Mouse (Mus musculus): ENCODE results near the gene Brd3. TPM values are rescaled to one million over a fixed set of nuclear protein-coding genes. Genes with fewer than 3 reads are reported as not detected.

Gene Brd3
- polyA plus RNA-seq, 1 experiment from 2014 or later = 85.4 TPM

GRCm38 (mm10) chr2:27476303-27477192 is 30.9 kb downstream of the Brd3 start:
- H3K4me3 ChIP-seq (replicated peaks; ENCODE audit: low read length) = peak overlapping the region; percentile 97
- H3K27ac ChIP-seq (ENCODE audit: low read length) = peak overlapping the region; percentile 93
- WGBS = 23% methylated on average over 11 of the region's 11 CpGs
- H3K4me1 ChIP-seq (ENCODE audit: control insufficient read depth, insufficient read depth, low read length) = peaks cover 26% of the 10 kb centered on the region; the same call in 1 of the 2 replicates
- no peak for ATAC-seq (ENCODE audit: insufficient read depth, low FRiP score)
- peak overlapping the region; percentile 72 for H3K9ac ChIP-seq (ENCODE audit: low read length)
- H3K4me2 ChIP-seq (ENCODE audit: low read depth, low read length) = peak overlapping the region; percentile 59
- H3K36me3 ChIP-seq (ENCODE audit: control insufficient read depth, insufficient read depth, low read length) = no peaks in the 10 kb centered on the region
- no peaks in the 10 kb centered on the region for H3K27me3 ChIP-seq (ENCODE audit: control insufficient read depth, insufficient read depth, low read length)
- H3K9me3 ChIP-seq (replicated peaks; ENCODE audit: control insufficient read depth, low read length) = no peaks in the 10 kb centered on the region

DNA sequence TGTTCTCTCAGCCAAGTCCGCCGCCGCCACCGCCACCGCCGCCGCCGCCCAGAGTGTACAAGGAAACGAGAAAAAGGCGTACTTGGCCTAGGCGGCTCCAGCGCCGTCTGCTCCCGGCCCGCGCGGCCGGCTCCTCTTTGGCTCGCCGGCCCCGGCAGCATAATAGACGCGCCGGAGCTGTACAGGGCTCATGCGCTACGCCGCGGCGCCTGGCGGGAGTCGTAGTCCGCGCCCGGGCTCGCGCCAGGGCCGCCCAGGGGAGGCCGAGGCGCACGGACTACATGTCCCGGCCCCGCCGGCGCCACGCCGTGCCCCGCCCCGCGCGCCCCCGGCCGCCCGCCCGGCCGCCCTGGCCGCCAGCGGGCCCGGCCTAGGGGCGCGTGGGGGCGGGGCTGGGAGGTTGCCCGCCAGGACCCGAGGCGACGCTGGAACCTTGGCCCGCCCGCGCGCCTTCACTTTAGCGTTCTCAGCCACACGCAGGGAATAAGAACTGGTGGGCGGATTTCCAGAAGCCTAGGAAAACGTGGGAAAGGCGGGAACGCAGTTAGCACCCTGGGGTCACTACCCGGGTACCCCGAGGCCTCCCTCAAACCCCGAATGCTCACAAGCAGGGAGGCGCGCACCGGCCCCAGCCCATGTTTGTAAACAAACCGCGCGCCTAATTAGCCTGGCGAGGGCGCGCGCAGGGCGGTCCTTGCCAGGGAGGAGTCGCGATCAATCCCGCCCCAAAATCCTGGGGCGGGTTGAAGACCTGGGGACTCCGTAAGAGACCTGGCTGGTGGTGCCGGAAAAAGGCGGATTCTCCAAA is 31.8 kb downstream of the Brd3 start:
- no peaks in the 10 kb centered on the region for H3K36me3 ChIP-seq (ENCODE audit: control insufficient read depth, insufficient read depth, low read length)
- peak overlapping the region; percentile 96 for H3K9ac ChIP-seq (ENCODE audit: low read length)
- no peaks in the 10 kb centered on the region for H3K9me3 ChIP-seq (replicated peaks; ENCODE audit: control insufficient read depth, low read length)
- peaks cover 31% of the 10 kb centered on the region; the same call in 1 of the 2 replicates for H3K4me1 ChIP-seq (ENCODE audit: control insufficient read depth, insufficient read depth, low read length)
- WGBS = under 1% methylated on average over 96 of the region's 96 CpGs
- H3K4me3 ChIP-seq (replicated peaks; ENCODE audit: low read length) = peak overlapping the region; percentile 97
- H3K27me3 ChIP-seq (ENCODE audit: control insufficient read depth, insufficient read depth, low read length) = no peaks in the 10 kb centered on the region
- peak overlapping the region; percentile 97 for H3K27ac ChIP-seq (ENCODE audit: low read length)
- peak overlapping the region; percentile 62 for H3K4me2 ChIP-seq (ENCODE audit: low read depth, low read length)
- ATAC-seq (ENCODE audit: insufficient read depth, low FRiP score) = peak; percentile 97

DNA sequence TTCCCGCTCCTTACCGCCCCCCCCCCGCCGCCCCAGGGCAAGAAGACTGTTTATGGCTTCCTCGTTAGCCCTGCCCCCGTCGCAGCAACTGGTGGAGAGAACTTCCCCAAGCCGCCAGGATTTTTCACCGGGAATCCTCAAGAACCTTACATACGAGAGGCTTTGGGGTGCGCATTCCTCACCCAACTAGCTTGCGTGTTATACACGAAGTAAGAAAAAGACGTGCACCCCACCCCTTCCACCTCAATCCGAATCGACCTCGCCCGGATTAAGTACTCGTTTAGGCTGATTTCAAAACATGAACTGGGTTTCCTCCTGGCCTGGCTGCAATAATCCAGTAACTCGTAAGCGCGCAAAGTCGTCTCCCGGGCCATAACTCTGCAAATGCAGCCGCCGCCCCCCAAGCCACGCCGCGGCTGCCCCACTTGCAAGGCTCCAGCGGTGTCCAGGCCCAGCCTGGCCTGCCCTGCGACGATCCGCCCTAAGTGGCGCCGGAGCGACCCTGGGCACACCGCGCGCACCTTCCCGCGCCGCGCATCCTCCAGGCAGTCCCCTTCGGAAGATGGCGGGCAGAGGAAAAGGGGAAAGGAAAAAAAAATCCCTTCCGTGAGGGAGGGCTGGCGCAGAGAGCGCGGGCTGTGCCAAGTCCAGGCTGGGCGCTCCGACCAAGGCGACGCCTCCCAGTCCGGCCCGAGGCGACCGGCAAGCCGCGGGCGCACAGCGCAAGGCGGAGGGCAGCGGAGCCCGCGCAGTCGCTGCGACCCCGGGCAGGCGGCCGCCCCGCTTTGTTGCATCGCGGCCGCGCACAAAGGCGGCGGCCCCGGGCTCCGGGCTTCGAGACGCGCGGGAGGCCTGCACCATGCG is 32.6 kb downstream of the Brd3 start:
- Histone ChIP-seq H3K27ac (ENCODE audit: low read length) (peak overlapping the region; percentile 97), H3K9ac (ENCODE audit: low read length) (peak overlapping the region; percentile 96), H3K4me1 (ENCODE audit: control insufficient read depth, insufficient read depth, low read length) (peaks cover 37% of the 10 kb centered on the region; the same call in 1 of the 2 replicates), H3K4me3 (replicated peaks; ENCODE audit: low read length) (peak overlapping the region; percentile 97), H3K4me2 (ENCODE audit: low read depth, low read length) (peak overlapping the region; percentile 62), H3K9me3 (replicated peaks; ENCODE audit: control insufficient read depth, low read length) (no peaks in the 10 kb centered on the region), H3K27me3 (ENCODE audit: control insufficient read depth, insufficient read depth, low read length) (no peaks in the 10 kb centered on the region), H3K36me3 (ENCODE audit: control insufficient read depth, insufficient read depth, low read length) (no peaks in the 10 kb centered on the region)
- under 1% methylated on average over 81 of the region's 84 CpGs for WGBS
- peak; percentile 23; the same call in 1 of the 2 replicates for ATAC-seq (ENCODE audit: insufficient read depth, low FRiP score)

GRCm38 (mm10) chr2:27473911-27474310 is 33.6 kb downstream of the Brd3 start:
- Histone ChIP-seq H3K4me3 (replicated peaks; ENCODE audit: low read length) (peak overlapping the region; percentile 97), H3K4me1 (ENCODE audit: control insufficient read depth, insufficient read depth, low read length) (peaks cover 46% of the 10 kb centered on the region), H3K9ac (ENCODE audit: low read length) (peak overlapping the region; percentile 96), H3K9me3 (replicated peaks; ENCODE audit: control insufficient read depth, low read length) (no peaks in the 10 kb centered on the region), H3K36me3 (ENCODE audit: control insufficient read depth, insufficient read depth, low read length) (no peaks in the 10 kb centered on the region), H3K4me2 (ENCODE audit: low read depth, low read length) (peak overlapping the region; percentile 62), H3K27me3 (ENCODE audit: control insufficient read depth, insufficient read depth, low read length) (no peaks in the 10 kb centered on the region), H3K27ac (ENCODE audit: low read length) (peak overlapping the region; percentile 16; the same call in 1 of the 2 replicates)
- WGBS = 10% methylated on average over 4 of the region's 4 CpGs
- ATAC-seq (ENCODE audit: insufficient read depth, low FRiP score) = no peak

DNA sequence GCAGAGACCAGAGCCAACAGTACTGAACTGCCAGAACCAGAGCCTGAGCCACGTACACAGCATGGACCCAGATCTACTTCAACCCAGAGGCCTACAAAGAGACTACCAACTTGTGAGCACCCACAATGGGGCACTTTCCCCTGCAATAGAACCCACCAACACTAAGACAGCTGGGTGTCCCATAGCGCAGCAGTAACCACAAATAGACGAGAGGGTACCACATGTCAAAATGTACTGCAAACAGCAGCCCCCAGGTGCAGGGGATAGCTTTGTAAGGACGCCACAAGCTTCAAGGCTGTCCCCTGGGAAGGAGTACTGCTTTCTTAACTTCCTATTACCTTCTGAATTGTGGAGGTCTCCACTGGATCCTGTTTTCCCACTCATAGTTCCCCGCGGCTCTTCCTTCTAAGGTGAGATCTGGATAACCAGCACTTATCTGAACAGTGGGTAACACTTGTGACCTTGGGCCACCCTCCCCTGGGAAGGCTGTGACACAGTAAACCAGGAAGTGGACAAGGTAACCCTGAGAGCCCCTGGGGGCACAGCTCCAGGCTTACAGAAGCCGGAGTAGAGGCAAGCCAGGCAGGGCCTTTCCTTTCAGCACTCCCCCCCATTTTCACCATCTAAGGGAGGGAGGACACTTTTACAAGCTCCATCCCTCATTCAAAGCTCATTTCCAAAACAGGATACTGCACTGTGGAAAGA is 34.2 kb downstream of the Brd3 start:
- no peak overlapping the region; the same call in 1 of the 2 replicates for H3K9ac ChIP-seq (ENCODE audit: low read length)
- no peaks in the 10 kb centered on the region for H3K27me3 ChIP-seq (ENCODE audit: control insufficient read depth, insufficient read depth, low read length)
- no peaks in the 10 kb centered on the region for H3K9me3 ChIP-seq (replicated peaks; ENCODE audit: control insufficient read depth, low read length)
- peak overlapping the region; percentile 97 for H3K4me3 ChIP-seq (replicated peaks; ENCODE audit: low read length)
- H3K4me2 ChIP-seq (ENCODE audit: low read depth, low read length) = peak overlapping the region; percentile 62
- ATAC-seq (ENCODE audit: insufficient read depth, low FRiP score) = no peak
- no peak overlapping the region for H3K27ac ChIP-seq (ENCODE audit: low read length)
- no peaks in the 10 kb centered on the region for H3K36me3 ChIP-seq (ENCODE audit: control insufficient read depth, insufficient read depth, low read length)
- H3K4me1 ChIP-seq (ENCODE audit: control insufficient read depth, insufficient read depth, low read length) = peaks cover 46% of the 10 kb centered on the region
- WGBS = 47% methylated on average over 7 of the region's 7 CpGs

- Histone ChIP-seq H3K4me1 (ENCODE audit: control insufficient read depth, insufficient read depth, low read length) (peaks cover 39% of the 10 kb centered on the region), H3K4me2 (ENCODE audit: low read depth, low read length) (no peak overlapping the region), H3K9ac (ENCODE audit: low read length) (no peak overlapping the region), H3K27ac (ENCODE audit: low read length) (no peak overlapping the region), H3K27me3 (ENCODE audit: control insufficient read depth, insufficient read depth, low read length) (no peaks in the 10 kb centered on the region), H3K4me3 (replicated peaks; ENCODE audit: low read length) (no peak overlapping the region), H3K9me3 (replicated peaks; ENCODE audit: control insufficient read depth, low read length) (no peaks in the 10 kb centered on the region), H3K36me3 (ENCODE audit: control insufficient read depth, insufficient read depth, low read length) (no peaks in the 10 kb centered on the region)
- ATAC-seq (ENCODE audit: insufficient read depth, low FRiP score) = no peak
Measured at GRCm38 (mm10) chr2:27471170-27471584, 36.3 kb downstream of the Brd3 start.

DNA sequence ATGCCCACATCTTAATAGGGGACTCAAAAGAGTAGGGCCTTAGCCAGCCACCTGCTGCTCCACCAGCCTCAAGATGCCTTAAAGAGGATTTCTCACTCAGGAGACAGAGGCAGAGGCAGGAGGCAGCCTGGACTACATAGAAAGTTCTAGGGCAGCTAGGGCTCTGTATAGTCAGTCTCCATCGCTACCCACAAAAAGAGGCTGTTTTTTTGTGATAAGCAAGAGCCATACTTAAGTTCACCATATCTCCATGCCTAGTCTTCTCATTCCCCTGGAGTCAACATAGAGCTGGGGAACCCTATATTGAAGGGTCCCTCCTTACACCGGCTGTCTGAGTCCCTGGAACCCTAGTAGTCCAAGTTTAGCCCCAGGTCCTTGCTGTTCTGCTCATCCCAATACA is 36.9 kb downstream of the Brd3 start:
- ATAC-seq (ENCODE audit: insufficient read depth, low FRiP score) = no peak
- H3K9ac ChIP-seq (ENCODE audit: low read length) = no peak overlapping the region
- 87% methylated on average over 2 of the region's 2 CpGs for whole genome bisulfite sequencing
- peaks cover 39% of the 10 kb centered on the region for H3K4me1 ChIP-seq (ENCODE audit: control insufficient read depth, insufficient read depth, low read length)
- no peaks in the 10 kb centered on the region for H3K27me3 ChIP-seq (ENCODE audit: control insufficient read depth, insufficient read depth, low read length)
- H3K4me2 ChIP-seq (ENCODE audit: low read depth, low read length) = no peak overlapping the region
- H3K36me3 ChIP-seq (ENCODE audit: control insufficient read depth, insufficient read depth, low read length) = no peaks in the 10 kb centered on the region
- no peak overlapping the region for H3K4me3 ChIP-seq (replicated peaks; ENCODE audit: low read length)
- no peak overlapping the region for H3K27ac ChIP-seq (ENCODE audit: low read length)
- no peaks in the 10 kb centered on the region for H3K9me3 ChIP-seq (replicated peaks; ENCODE audit: control insufficient read depth, low read length)

DNA sequence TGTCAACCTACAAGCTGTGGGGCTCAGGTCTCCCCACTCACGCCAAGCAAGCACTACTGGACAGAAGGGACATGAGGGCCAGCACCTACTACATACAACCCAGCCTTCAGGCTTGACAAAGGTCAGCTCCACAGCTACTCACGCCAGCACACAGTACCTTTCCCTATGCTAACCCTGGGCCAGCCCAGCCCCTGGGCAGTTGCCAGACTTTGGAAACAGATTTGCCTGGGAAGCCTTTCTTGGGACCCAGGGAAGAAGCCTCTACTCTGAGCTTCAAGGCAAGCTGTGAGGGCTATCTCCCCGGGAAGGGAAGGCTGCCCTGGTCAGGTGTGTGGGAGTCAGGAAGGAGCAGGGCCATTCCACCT is 37.5 kb downstream of the Brd3 start:
- Histone ChIP-seq H3K4me2 (ENCODE audit: low read depth, low read length) (no peak overlapping the region), H3K4me3 (replicated peaks; ENCODE audit: low read length) (no peak overlapping the region), H3K36me3 (ENCODE audit: control insufficient read depth, insufficient read depth, low read length) (no peaks in the 10 kb centered on the region), H3K9ac (ENCODE audit: low read length) (peak overlapping the region; percentile 16; the same call in 1 of the 2 replicates), H3K27ac (ENCODE audit: low read length) (no peak overlapping the region), H3K9me3 (replicated peaks; ENCODE audit: control insufficient read depth, low read length) (no peaks in the 10 kb centered on the region), H3K4me1 (ENCODE audit: control insufficient read depth, insufficient read depth, low read length) (peaks cover 39% of the 10 kb centered on the region), H3K27me3 (ENCODE audit: control insufficient read depth, insufficient read depth, low read length) (no peaks in the 10 kb centered on the region)
- 55% methylated on average over 3 of the region's 3 CpGs for WGBS
- ATAC-seq (ENCODE audit: insufficient read depth, low FRiP score) = no peak

Data from stomach, embryonic 16.5 days (tissue).